Mouse (Mus musculus) retina, postnatal 7 days (tissue): ENCODE results near the gene Pdia5.

Experiments
- DNase-seq: peaks from one replicate; pipeline ENCODE4 v3.0.0-alpha.2; 2012; ENCODE audit warnings: low read depth, low spot score

Pdia5 gene

DNA sequence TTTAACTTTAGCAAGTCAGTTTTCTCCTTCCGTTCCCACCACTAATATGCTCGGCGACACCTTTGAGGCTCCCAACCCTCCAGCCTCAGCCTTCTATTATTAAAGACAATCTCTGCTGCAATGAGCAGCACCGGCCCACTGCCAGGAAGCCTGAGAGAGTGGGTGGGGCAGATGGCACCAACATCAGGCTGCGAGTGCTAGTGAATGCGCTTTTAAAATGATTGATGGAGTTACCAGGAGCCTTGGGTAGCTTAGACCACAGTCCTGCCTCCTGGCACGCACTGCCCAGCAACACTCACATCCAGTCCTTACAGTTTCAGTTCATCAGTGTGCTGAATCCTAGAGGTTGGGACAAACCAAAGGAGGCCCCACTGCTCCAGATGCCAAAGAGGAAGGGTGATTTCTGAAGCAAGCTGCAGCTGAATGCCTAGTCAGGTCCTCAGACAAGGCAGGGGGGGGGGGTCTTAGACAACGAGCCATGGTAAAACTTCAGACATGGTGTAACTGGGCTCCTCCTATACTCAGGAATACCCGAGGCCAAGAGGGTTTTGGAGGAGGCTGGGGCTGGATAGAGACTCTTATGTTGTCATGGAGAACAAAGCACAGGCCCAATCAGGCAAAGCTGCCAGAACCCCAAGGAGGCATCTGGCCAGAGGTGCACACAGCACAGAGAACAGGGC, 49.2 kb downstream of the Pdia5 start:
- DNase-seq: no peak

DNA sequence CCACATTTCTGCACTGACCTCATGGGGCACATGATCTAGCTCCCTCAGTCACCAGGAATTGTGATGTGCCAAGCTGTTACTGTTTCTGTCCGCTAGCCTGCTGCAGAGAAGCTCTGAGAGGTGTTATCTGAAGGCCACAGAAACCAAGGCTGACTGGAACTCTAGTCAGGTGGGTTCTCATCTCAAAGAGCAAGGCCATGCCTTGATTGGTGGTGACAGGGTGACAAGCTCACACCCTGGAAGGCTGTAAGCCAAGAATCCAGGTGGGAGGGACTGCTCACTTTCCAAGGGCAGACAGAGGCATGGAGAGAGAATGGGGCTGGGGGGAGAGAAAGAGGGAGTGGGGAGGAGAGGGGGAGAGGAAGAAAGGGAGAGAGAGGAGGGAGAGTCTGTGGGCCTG, 51.6 kb downstream of the Pdia5 start:
- DNase-seq: no peak

DNA sequence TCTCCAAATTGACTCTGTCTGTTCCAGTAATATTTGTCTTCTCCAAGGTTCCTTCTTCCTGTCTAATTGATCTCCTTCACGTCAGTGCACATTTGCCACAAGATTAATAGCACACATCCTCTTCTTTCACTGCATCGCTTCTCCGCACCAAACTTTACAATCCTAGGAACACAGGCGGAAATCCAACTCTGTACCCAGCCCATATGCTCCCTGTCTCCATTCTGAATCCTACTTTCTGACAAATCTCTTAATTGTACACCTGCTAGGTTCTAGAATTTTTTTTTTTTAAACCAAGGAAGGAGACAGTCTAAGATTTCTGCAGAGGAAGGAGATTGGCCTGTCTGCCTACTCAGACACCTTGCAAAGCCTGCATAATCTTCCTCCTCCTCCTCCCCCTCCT, 59.1 kb downstream of the Pdia5 start:
- DNase-seq: no peak

DNA sequence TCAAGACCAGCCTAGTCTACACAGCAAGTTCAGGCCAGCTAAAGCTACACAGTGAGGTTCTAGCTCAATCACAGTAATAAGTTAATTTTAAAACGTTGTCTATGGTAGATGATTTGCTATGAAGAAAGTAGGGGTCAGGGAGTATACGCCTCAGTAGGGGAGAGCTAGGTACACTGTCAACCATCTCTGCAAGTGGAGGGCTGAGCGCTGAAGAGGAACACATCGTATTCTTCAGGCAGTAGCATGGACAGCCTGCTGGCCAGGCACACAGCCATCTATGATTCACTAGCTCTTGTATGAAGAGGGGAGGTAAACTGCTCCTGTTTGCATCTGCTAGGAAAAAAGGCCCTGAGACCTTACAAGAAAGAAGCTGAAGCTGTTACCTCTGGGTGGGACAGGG, 65.7 kb downstream of the Pdia5 start:
- DNase-seq: no peak

DNA sequence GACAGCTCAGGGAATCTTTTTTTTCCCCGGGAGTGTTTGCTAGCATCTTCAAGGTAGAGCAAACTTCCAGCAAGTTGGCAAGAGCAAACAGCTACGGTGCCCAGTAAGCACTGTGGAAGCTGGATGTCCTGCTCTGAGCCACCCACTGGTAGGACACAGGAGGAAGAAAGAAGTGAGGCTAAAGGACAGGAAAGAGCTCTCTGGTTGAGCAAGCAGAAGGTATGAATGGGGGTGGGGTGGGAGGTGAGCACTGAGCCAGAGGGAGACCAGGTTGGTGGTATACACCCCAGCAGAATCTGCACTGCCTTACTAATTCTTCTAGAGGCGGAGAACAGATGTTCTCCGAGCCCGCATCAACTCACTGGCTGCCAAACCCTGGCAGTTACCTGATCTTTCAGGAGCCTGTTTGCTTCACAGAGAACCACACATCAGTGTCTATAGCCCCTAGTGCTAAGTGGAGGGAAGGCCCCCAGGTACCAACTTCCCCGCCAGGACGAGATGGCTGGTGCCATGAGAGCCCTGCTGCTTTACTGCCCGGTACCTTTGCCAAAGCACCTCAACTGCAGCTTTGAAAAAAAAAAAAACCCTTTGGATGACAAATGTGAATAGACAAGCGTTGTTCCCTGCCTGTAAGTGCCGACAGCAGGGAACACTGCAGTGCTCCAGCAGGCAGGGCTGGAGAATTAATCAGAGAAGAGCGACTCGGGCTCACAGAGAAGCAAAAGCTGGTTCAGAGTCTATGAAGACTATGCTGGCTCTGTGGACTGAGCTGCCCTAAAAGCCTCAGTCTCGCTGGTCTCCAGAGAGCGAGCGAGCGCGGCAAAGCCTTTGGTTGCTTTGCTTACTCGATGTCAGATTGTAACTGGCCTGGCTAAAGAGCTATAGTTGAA, 67.2 kb downstream of the Pdia5 start:
- DNase-seq: peak; percentile 5

DNA sequence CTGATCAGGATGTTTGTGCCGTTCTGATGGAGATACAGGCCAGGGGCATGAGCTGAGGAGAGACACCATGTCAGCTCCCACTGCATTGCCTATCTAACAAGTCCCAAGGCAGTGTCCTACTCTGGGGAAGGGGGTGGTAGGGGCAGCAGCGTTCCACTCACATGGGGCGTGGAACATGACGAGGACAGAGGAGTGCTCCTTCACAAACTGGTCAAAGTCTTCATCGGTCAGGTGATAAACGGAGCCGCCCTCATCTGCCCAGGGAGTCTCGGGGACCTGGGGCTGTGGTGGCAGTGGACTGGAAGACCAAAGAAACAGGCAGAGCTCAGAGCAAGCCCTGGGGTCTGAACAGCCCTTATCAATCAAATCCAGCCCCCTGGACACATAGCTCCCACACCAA, 68.0 kb downstream of the Pdia5 start:
- no peak for DNase-seq

DNA sequence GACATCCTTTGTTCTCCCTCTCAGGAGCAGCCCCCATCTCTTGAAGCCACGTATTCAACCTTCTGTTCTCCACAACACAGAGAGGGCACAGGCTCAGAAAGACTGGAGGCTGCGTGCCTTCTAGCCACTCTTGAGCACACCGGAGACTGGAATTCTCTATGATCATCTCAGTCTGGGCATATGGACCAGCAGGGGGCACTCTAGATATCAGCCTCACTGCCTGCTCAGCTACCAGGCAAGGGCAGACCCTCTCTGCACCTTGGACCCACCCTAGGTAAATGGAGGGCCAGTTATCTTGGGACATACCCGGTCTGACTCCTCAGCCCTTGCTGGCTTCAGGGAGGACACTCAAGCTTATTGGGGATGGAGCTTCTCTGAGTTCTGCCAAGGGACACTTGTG, 68.5 kb downstream of the Pdia5 start:
- DNase-seq: no peak

DNA sequence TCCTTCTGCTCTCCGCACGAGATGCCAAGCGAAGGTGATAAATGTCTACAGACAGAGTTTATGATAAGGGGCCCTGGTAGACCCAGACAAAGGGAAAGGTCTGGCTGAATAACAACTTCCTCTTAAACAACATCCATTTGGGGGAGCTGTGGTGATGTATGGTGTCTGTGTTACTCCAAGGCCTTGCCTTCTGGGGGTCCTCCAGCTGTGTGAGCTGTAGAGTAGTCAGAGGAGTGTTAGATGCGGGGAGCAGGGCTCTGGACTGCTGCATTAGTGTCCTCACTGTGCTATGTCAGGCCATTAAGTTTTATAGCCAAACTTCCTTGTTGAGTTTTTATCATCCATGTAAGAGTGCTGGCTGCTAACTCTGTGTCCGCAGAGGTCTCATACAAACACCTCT, 76.1 kb downstream of the Pdia5 start:
- no peak for DNase-seq

DNA sequence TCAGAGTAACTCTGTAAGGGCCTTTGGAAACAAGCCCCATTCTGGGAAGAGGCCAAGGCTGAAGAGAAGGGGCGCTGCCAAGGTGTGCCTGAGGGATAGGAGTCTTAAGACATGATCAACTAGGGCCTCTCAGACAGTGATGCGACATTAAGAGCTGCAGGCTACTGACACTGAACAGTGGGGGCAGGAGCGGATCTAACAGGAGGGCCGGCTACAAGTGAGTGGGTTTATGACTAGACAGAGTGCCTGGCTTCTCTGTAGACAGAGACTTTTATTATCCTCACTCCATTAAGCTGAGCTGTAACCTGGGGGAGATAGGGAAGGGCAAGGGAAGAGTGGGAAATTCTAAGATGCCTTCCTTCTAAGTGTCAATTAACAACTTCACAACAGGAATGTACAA, 84.0 kb downstream of the Pdia5 start:
- no peak for DNase-seq

DNA sequence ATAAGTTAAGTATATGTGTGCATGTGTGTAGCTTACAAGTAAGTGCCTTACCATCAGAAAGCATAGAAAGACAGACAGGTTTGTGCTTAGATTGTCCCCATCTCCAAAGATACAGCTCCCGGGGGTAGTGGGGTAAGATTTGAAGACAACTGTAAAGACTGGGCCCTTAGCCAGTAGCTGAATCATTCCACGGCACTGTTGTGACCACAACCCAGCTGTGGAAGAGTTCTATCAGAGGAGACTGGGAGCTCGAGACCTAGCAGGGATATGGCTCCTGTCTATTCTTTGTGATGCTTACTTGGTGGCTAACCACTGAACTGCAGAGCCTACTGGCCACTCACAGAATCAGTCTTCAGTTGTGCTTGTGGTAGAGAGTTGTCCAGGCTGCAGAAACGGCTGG, 84.5 kb downstream of the Pdia5 start:
- DNase-seq: no peak

DNA sequence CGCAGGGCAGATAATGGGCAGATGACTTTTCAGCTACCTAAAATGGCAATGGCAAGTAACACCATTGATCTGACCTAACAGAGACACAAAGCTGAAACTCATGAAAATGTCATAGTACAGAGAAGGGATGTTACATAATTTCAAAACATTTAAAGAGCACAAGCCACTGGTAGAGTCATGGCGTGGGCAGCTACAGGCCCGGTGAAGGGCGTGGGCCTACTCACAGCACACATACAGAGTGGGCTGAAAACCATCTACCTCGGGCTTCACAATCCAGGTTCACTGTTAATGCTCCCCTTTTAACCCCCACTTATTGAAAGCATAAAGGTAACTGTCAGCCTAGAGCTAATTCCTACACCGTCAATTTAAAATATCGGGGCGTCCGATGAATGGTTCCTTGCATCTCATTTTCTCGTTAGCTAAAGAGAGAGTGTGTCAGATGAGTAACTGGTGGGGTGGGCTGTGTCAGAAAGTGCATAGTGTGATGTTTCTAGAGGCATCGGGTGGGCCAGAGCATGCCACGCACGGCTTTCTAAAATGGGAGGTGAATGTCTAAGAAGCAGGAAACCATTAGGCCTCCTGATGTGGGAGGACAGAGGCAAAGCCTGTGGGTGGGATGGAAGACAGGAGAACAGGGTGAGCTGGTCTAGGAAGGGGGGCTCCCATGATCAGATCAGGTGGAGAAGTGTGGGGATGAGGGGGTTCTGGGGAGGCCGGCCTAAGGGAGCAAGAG, 85.2 kb downstream of the Pdia5 start:
- no peak for DNase-seq

DNA sequence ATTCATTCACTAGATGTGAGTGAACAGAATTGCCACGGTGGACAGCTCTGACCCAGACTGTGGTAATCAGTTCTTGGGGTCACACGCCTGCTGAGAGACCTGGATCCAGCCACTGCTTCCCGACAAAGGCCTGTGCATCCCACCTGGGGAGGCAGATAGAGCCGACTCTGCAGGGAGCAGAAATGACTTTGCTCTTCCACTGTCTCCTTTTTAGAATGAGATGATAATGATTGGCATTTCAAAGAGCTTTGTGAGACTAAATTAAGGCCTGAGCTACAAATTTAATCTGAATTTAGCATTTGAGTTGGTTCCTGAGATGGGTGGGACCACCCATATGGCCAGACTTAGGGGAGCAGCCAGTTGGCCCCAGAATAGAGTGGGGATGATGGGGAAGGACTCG, 85.8 kb downstream of the Pdia5 start:
- no peak for DNase-seq

DNA sequence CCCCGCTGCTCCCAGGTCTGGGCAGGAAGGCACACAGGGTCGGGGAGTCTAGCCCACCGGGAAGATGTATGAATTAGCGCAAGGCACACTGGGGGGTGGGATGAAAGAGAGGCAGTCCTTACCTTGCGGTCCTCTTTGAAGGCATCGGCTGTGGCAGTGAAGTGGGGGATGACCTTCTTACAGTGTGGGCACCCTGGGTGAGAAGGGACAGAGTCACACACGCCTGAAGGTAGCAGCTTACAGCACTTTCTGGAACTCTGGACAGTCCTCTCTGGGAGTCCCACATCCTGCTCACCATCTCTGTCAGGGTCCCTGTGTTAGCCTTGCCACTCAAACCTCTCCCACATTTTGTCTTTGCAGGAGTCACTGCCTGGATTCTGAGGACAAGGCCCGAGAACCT, 86.8 kb downstream of the Pdia5 start:
- no peak for DNase-seq

DNA sequence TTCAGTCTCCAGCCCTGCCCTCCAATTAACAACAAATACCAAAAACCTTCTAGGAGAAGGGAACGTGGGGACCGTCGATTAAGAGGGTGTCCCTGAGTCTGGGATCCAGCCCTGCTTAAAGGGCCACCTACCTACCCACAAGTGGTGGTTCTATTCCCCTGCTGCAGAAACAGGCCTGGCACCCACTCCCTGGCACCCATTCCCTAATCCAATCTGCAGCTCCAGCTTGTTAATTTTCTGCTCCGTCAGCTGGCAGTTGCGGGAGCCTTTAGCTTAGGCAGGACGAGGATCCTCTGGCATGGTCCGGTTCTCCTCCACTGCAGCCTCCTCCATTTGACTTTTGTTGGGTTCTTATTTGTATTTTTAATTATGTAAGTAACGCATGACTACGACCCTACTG, 87.3 kb downstream of the Pdia5 start:
- DNase-seq: no peak

DNA sequence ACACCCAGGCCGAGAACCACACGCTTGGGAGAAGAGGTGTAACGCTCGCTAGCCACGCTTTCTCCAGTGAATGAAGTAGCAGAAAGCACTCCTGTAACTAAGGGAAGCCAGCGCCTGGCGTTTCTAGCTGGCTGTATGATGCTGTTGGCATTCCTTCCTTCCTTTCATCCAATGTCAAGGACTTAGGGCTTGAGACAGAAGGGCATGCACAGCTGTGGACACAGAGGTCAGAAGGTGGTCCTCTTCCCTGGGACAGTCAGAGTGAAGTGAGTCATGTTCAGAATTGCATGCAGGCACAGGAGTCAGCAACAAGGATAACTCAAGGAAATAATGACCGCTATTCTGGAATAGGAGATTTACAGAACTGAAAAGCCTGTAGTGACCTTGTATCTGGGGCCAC, 97.9 kb downstream of the Pdia5 start:
- no peak for DNase-seq

DNA sequence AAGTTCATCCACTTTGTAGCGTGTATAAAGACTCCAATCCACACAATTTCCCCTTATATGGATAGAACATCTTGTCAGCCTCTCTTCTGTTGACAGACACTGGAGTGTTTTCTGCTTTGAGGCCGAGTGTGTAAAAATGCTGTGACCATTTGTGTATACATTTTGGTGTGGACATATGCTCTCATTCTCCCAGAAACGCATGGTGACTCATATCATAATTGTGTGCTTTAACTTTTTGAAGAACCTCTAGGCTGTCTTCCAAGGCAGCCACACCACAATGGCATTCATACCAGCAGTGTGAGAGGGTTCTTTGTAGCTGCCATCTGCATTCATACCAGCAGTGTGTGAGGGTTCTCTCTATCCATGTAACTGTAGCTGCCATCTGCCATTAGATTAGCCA, 105.0 kb downstream of the Pdia5 start:
- no peak for DNase-seq

DNA sequence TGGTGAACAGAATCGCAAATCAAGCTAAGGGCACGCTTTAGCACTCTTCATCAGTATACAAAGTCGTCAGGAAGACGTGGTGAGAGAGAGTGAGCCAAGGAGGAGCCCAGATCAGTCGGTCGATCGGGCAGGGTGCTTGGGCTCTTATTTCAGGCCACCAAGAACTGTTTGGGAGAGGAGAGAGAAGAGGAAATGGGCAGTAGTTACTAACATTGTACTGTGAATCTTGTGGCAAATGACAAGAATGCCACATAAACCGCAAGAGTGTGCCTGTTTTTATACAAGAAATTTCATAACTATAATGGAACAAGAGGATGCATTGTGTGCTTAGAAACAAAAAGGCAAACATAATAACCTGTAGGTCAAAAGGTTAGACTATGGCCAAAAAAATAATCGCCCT, 110.6 kb downstream of the Pdia5 start:
- DNase-seq: no peak

DNA sequence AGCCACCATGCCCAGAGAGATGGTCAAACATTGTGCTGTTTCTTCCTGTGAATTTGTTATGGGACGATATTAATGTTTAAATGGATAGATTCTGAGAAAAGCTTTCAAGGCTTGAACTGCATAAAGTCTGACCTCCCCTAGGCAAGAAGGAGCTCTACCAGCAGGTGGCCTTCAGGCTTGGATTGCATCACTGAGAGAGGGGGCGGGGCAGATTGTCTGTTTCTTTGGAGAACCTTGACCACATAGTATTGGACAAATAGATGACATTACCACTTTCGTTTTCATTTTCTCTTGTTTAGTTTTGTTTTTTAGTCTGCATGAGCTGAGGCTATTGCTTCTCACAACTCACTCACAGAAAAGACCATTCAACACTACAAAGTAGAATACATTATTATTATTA, 111.3 kb downstream of the Pdia5 start:
- no peak for DNase-seq

DNA sequence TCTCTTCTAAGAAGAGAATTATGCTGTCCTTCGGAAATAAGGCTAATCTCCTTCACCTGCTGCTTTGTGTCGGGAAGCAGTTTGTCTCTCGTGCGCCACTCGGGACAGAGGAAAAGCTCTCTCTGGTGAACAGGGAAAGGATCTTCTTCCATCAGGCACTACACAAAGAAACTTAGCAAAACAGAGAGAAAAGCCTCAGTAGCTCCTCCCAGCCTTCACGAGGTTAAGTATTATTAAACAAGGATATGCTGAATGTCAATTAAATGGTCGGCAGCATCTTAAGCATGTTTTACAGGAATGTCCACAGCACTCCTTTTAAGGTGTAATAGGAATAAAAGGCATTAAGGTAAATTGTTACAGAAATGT, 126.6 kb downstream of the Pdia5 start:
- DNase-seq: no peak

DNA sequence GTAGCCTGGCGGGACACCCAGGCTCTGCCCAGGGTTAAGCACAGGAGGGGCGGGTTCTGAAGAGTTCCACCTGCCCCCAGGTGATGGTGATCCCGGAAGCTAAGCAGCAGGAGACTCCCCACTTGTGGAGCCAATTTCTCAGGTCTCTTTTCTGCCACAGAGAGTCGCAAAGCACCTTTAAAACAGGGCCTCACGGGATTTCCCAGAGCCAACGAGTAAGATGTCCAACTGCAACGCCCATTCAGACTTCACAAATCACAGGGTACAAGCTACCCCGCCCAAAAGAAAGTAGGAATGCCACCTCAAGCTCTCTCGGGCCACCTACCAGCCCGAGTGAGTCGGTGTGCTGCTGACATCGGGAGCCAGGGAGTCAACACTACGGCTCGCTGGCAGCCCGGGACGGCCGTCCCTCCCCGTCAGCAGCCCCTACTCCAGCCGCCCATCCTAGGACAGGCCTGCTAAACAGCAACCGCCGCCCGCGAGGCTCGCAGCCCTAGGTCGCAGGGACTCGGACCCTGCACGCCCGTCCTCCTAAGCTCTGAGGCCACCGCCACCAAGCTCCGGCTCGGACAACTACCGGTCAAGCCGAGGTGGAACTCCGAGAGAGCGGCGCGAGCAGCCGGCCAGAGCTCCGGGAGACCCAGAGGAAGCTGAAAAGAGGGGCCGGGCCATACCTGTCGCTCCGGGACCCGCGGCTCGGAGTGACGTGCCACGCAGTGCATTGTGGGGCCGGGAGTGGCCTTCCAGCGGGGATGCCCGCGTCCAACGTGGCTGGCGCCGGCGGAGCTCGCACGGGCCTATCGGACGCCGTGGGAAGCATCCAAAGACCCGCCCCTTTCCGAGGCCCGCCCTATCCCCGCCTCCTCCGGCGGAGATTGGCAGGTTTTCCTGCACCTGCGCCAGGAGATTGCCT, 127.3 kb downstream of the Pdia5 start, which contains the start of gene Sec22a:
Gene Sec22a, minus strand, starts transcription at position 769 of the 913 bp plus-strand sequence.
- peak; percentile 91 for DNase-seq

DNA sequence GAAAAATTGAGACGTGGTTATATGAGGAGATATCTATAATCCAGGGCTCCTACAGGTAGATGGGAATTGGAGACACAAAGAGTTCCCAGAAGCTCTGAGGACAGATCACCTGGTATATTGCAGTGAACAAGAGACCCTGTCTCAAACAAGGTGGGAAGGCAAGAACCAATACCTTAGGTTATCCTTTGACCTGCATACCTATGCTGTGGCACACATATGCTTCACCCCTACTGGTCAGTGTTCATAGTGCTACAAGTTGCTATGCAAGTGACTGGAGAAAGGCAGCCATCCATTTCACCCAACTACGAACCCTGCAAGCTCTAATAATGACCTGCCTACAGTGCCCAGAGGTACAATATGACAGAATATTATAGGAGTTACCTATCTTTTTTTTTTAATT, 128.5 kb downstream of the Pdia5 start:
- DNase-seq: no peak

DNA sequence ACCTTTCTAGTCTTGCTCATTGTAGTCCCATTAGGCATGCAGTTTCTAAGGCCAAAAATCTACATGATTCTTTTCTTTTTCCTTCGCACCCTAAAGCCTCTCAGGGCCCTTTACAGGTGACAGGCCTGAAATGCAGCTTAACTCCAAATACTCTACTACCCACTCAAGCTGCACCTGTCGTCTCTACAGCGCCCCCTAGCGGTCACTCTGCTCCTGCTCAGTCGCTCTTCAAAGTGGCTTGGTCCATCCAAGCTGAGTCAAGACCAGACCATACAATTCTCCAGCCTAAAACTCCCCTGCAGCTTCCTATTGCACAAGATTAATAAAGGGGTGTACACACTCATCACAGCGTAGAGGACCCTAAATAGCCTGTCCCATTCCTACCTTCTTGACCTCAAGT, 130.1 kb downstream of the Pdia5 start:
- peak; percentile 46 for DNase-seq
